Mouse (Mus musculus) embryonic fibroblast, embryonic 13.5 days (primary cell): ENCODE measurements at regions not wholly inside any gene's neighbourhood (a gene's known extent, or its start where the extent isn't known, plus 50 kb on each side); places are given as distances from the start of the nearest gene placed in this dataset.

Experiments
- H3K27ac ChIP-seq: 2 replicates; pipeline ENCODE4 v1.5.1; 2012; ENCODE audit warnings: low read length, control low read depth, inconsistent platforms; ENCODE audit not compliant: insufficient read depth
- H3K4me1 ChIP-seq: 2 replicates; pipeline ENCODE4 v1.6.1; 2011; ENCODE audit warnings: low read length; ENCODE audit not compliant: control insufficient read depth, insufficient read depth
- H3K4me3 ChIP-seq: 2 replicates; pipeline ENCODE4 v1.5.1; 2011; ENCODE audit warnings: mild to moderate bottlenecking, control low read depth, low read length; ENCODE audit not compliant: insufficient read depth
- CTCF ChIP-seq: IDR thresholded peaks from 2 replicates; pipeline ENCODE4 v1.5.1; 2011; ENCODE audit warnings: mild to moderate bottlenecking, control low read depth, low read length, moderate library complexity, borderline replicate concordance; ENCODE audit not compliant: insufficient read depth
- POLR2A ChIP-seq: IDR thresholded peaks from 2 replicates; pipeline ENCODE4 v1.6.1; 2011; ENCODE audit warnings: low read depth, mild to moderate bottlenecking, control low read depth, low read length, moderate library complexity

DNA sequence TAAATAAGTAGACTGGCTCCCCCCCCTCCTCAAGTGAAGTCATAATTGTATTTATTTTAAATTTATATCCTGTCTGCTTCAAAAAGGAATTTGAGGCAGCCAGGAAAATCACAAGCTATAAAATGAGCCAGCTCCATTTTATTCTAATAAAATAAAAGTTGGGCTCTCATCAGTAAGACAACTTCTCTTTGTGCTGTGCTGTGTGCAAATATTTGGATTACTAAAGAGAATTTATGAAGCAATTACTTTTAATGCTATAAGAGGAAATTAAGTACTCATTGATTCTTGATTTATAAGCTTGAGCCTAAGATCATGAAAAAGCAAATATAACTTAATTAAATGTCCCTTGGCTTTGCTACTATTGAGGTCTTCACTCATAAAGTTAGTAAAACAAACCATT, 193.4 kb upstream of the Ctbp2 start:
- TF ChIP-seq POLR2A = no peak
- TF ChIP-seq CTCF = no peak
- Histone ChIP-seq H3K27ac (no peak overlapping the region), H3K4me1 (no peaks in the 10 kb centered on the region), H3K4me3 (no peak overlapping the region)

DNA sequence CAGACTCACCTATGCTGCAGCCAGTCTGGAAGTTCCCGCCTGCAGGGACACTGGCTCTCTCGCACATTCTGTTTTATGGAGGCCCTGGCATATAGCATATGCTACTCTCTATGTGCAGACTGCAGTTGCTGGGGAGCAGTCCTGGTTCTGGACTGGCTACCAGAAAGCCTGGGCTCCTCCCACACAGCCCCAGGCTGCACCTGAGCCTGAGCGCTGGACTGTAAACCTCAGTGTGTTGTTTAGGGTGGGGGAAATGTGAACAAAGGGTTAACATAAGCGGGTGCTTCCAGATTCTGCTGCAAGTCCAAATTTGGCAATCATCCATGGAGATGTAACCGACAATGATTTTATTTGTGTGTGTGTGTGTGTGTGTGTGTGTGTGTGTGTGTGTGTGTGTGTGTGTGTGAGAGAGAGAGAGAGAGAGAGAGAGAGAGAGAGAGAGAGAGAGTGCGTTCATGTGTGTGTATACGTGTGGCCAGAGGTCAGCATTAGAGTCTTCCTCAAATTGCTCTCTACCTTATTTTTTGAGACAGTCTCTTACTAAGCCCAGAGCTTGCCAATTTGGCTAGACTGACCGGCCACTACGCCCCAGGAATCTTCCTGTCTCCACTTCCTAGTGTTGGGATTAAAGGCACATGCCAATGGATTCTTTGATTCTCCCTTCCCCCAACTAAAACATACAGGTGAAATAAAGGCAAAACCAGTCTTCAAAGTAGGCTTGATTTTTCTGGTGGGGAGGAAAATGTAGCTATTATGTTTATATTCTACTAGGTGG, 192.7 kb upstream of the Ctbp2 start:
- TF ChIP-seq CTCF (no peak), POLR2A (no peak)
- no peak overlapping the region for H3K4me3 ChIP-seq
- H3K4me1 ChIP-seq = no peaks in the 10 kb centered on the region
- no peak overlapping the region for H3K27ac ChIP-seq

DNA sequence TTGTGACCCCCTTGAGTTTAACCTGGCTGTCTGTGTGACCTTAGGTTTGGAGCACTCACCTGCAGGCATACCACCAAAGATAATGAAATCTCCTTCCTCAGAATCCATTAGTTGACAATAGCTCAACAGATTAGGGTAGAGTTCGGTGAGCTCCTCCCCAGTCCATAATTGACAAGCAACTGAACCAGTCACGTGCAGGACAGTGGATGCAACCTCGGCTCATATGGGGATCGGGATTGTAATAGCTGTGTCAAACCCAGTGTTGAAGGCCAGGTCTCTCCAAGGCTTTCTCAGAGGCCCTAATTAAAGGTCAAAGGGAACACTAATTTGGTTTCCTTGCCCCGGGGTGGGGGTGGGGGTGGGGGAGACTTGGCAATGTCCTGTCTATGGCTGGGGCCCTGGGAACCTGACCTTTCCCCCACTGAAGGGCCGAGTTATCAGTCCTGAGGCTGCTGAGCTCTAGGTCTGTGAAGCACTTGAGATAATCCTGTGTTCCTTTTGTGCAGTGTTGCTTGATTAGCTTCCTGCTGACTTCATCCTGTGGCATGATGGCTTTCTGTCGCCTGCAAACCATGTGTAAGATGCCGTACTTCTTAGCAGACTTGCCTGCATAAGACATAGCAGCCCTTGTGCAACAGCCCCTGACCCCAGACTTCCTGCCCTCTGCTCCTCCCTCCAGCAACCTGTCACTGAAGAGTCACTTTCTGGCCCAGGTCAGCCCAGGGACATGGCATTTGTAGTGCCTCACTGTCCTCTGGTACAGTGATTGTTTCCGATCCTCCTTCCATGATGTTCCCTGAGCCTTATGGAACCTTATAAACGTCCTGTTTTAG, 191.3 kb upstream of the Ctbp2 start:
- no peak overlapping the region for H3K27ac ChIP-seq

GRCm38 (mm10) chr7:133313115-133313514, 189.0 kb upstream of the Ctbp2 start:
- Histone ChIP-seq H3K4me3 (no peak overlapping the region), H3K4me1 (no peaks in the 10 kb centered on the region), H3K27ac (no peak overlapping the region)
- TF ChIP-seq CTCF (no peak), POLR2A (no peak)

More for the DNA sequence above, 191.3 kb upstream of the Ctbp2 start:
- no peak overlapping the region for H3K4me3 ChIP-seq
- H3K4me1 ChIP-seq = no peaks in the 10 kb centered on the region
- no peak for TF ChIP-seq CTCF
- no peak for TF ChIP-seq POLR2A

DNA sequence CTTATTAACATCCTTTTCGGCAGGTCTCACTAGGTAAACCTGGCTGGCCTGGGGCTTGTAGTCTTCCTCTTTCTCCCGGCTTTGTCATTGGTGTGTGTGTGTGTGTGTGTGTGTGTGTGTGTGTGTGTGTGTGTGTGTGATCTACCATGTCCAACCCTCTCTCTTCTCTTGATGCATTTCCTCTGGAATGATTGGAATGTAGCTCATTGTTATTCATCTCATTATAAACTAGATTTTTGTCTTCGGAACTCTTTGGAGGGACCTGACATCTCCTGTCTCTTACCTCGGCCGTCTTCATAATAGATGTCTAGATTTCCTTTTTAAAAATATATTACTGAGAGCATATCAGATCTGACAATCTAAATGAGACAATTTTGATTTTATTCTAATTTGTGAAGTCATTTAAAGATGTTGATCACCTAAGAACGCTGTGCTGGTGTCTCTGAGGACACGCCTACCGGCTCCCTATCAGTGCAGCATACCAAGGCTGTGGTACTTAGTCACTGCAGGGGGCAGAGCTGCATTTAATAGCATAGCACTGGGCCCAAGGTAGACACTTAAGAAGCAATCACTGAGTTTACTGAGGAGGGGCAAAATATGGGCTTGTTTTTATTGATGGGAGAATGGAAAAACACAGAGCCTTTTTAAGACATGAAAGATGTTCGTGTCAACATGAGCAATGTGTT, 187.1 kb upstream of the Ctbp2 start:
- H3K4me3 ChIP-seq = no peak overlapping the region
- TF ChIP-seq CTCF (no peak), POLR2A (no peak)
- H3K27ac ChIP-seq = no peak overlapping the region

GRCm38 (mm10) chr7:133304461-133304860, 180.3 kb upstream of the Ctbp2 start:
- Histone ChIP-seq H3K27ac (no peak overlapping the region), H3K4me3 (no peak overlapping the region), H3K4me1 (no peaks in the 10 kb centered on the region)
- no peak for TF ChIP-seq CTCF
- TF ChIP-seq POLR2A = no peak

More for the DNA sequence above, 187.1 kb upstream of the Ctbp2 start:
- no peaks in the 10 kb centered on the region for H3K4me1 ChIP-seq

DNA sequence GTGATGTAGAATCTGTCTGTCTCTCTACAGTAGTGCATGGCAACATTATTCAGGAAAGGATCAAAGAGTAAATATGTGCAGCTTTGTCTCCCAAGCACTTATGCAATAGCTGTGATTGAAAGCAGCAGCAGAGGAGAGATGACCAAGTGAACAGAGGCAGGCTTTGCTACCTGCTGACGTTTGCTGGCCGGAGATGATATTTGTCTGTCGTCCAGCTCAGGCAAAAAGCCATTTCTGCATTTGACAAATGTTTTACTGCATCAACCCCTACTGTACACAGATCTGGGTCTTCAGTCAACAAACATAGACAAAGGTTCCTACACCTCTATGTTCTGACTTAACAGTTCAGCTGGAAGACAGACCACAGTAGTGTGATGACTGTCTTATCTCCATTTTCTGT, 166.3 kb upstream of the Ctbp2 start:
- no peak overlapping the region for H3K4me3 ChIP-seq
- no peaks in the 10 kb centered on the region for H3K4me1 ChIP-seq
- TF ChIP-seq CTCF (no peak), POLR2A (no peak)
- H3K27ac ChIP-seq = no peak overlapping the region

GRCm38 (mm10) chr7:133288236-133288635, 164.1 kb upstream of the Ctbp2 start:
- no peaks in the 10 kb centered on the region for H3K4me1 ChIP-seq
- H3K4me3 ChIP-seq = no peak overlapping the region
- TF ChIP-seq POLR2A (no peak), CTCF (no peak)
- no peak overlapping the region for H3K27ac ChIP-seq

GRCm38 (mm10) chr7:133286836-133287235, 162.7 kb upstream of the Ctbp2 start:
- Histone ChIP-seq H3K4me1 (no peaks in the 10 kb centered on the region), H3K4me3 (no peak overlapping the region), H3K27ac (no peak overlapping the region)
- no peak for TF ChIP-seq CTCF
- TF ChIP-seq POLR2A = no peak
